Mouse (Mus musculus): ENCODE data around the gene Olfr12.

Olfr12 gene

GRCm38 (mm10) chr1:92617488-92617887 is at the start of gene Olfr12:
Gene Olfr12 (plus strand): TSS chr1:92617788.
- DNase-seq: no peak

GRCm38 (mm10) chr1:92571022-92571421 is 46.6 kb upstream of the Olfr12 start, which contains the start of gene Olfr1413:
Gene Olfr1413 (plus strand): TSS chr1:92571322.
- DNase-seq: no peak

GRCm38 (mm10) chr1:92585479-92585878 is 32.1 kb upstream of the Olfr12 start, which contains the start of gene Olfr1412:
Gene Olfr1412 (plus strand): TSS chr1:92585779.
- DNase-seq: no peak

GRCm38 (mm10) chr1:92594111-92594510 is 23.5 kb upstream of the Olfr12 start, which contains the start of gene Olfr1411:
Gene Olfr1411 (plus strand): TSS chr1:92594411.
- DNase-seq: no peak

- DNase-seq: no peak
These were observed 21.6 kb upstream of the Olfr12 start for GRCm38 (mm10) chr1:92596019-92596418.

- no peak for DNase-seq
These were observed 12.1 kb upstream of the Olfr12 start, which contains the start of gene Olfr1410 for GRCm38 (mm10) chr1:92605482-92605881. Gene Olfr1410 (plus strand): TSS chr1:92605782.

GRCm38 (mm10) chr1:92607711-92608110 is 9.9 kb upstream of the Olfr12 start:
- DNase-seq: no peak

GRCm38 (mm10) chr1:92611008-92611407 is 6.6 kb upstream of the Olfr12 start:
- DNase-seq: peak in 1 of 2 experiments; percentile 43

GRCm38 (mm10) chr1:92613175-92613574 is 4.4 kb upstream of the Olfr12 start:
- DNase-seq: no peak

- no peak for DNase-seq
These were observed 3.1 kb upstream of the Olfr12 start for GRCm38 (mm10) chr1:92614516-92614915.

- no peak for DNase-seq
These were observed 1.5 kb upstream of the Olfr12 start for GRCm38 (mm10) chr1:92616046-92616445.

- no peak for DNase-seq
These were observed 772 bp downstream of the Olfr12 start for GRCm38 (mm10) chr1:92618360-92618759.

GRCm38 (mm10) chr1:92628227-92628626 is 10.6 kb downstream of the Olfr12 start:
- DNase-seq: no peak

- no peak for DNase-seq
These were observed 14.6 kb downstream of the Olfr12 start for GRCm38 (mm10) chr1:92632196-92632595.

GRCm38 (mm10) chr1:92632948-92633347 is 15.4 kb downstream of the Olfr12 start:
- DNase-seq: no peak

- no peak for DNase-seq
These were observed 16.1 kb downstream of the Olfr12 start for GRCm38 (mm10) chr1:92633726-92634125.

- no peak for DNase-seq
These were observed 17.0 kb downstream of the Olfr12 start for GRCm38 (mm10) chr1:92634569-92634968.

GRCm38 (mm10) chr1:92634976-92635599 is 17.5 kb downstream of the Olfr12 start:
- no peak for DNase-seq

- no peak for DNase-seq
These were observed 18.4 kb downstream of the Olfr12 start for GRCm38 (mm10) chr1:92636015-92636414.

GRCm38 (mm10) chr1:92636676-92637075 is 19.1 kb downstream of the Olfr12 start:
- DNase-seq: no peak

- DNase-seq: no peak
These were observed 20.0 kb downstream of the Olfr12 start for GRCm38 (mm10) chr1:92637501-92638172.

GRCm38 (mm10) chr1:92638181-92638580 is 20.6 kb downstream of the Olfr12 start:
- no peak for DNase-seq

- no peak for DNase-seq
These were observed 21.1 kb downstream of the Olfr12 start for GRCm38 (mm10) chr1:92638736-92639135.

GRCm38 (mm10) chr1:92640393-92640792 is 22.8 kb downstream of the Olfr12 start:
- DNase-seq: no peak

Data from lung, postnatal 4 days (tissue).